22 mouse cellular contexts compared by ENCODE assay signal in the genomic region with DNA sequence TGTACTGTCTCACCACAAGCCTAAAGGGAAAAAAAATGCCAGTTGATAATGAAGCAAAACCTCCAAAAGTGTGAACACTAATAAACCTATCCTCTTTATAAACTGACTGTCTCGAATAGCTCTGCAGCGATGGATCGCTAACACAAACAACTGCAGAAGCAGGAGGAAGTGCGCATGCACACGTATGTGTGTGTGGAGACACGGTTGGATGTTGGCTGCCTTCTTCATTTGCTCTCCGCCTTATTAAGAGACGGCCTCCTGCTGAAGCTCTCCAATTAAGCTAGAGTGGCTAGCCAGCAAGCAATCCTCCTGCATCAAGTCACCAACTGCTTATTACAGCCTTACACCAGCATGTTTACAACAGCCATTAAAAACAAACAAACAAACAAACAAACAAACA. TPM values are rescaled to one million over a fixed set of nuclear protein-coding genes. Genes with fewer than 3 reads are reported as not detected.
"Had no signal": no experiment of that assay in that cellular context is flagged by ENCODE, and none has a peak within 500 bp of the region (broad histone marks: within the 10 kb centered on the region; RNA-seq: fewer than 3 reads in every experiment).

No protein-coding gene starts in this region.

- H3K27ac ChIP-seq: kidney, embryonic 15.5 days; limb, embryonic 10.5 days; limb, embryonic 13.5 days; liver, embryonic 12.5 days; liver, embryonic 15.5 days; lung, embryonic 15.5 days; midbrain, embryonic 10.5 days; neural tube, embryonic 12.5 days; neural tube, embryonic 15.5 days; stomach, embryonic 15.5 days had no signal

- ATAC-seq: liver, embryonic 12.5 days had no signal

- H3K4me3 ChIP-seq: kidney, embryonic 15.5 days; limb, embryonic 10.5 days; limb, embryonic 13.5 days; liver, embryonic 12.5 days; liver, embryonic 15.5 days; lung, embryonic 15.5 days; megakaryocyte, embryonic 14.5 days; midbrain, embryonic 10.5 days; neural tube, embryonic 12.5 days; neural tube, embryonic 15.5 days; stomach, embryonic 15.5 days had no signal

- H3K4me2 ChIP-seq: kidney, embryonic 15.5 days; limb, embryonic 13.5 days; liver, embryonic 12.5 days; liver, embryonic 15.5 days; lung, embryonic 15.5 days; neural tube, embryonic 12.5 days; neural tube, embryonic 15.5 days; stomach, embryonic 15.5 days had no signal

- H3K9ac ChIP-seq: kidney, embryonic 15.5 days; limb, embryonic 13.5 days; liver, embryonic 12.5 days; liver, embryonic 15.5 days; lung, embryonic 15.5 days; neural tube, embryonic 12.5 days; neural tube, embryonic 15.5 days; stomach, embryonic 15.5 days had no signal

- H3K4me1 ChIP-seq: liver, embryonic 15.5 days; lung, embryonic 15.5 days; megakaryocyte, embryonic 14.5 days; neural tube, embryonic 12.5 days; stomach, embryonic 15.5 days had no signal

- H3K27me3 ChIP-seq: kidney, embryonic 15.5 days; liver, embryonic 15.5 days; lung, embryonic 15.5 days; megakaryocyte, embryonic 14.5 days; neural tube, embryonic 12.5 days; neural tube, embryonic 15.5 days; stomach, embryonic 15.5 days had no signal

- DNase-seq: kidney, postnatal 10 days; kidney, postnatal 4 days; liver; lung, adult 18-20 months; lung, postnatal 10 days; lung, postnatal 36 days; midbrain, embryonic 14.5 days; right cerebral cortex, adult 18-20 months; right cerebral cortex, postnatal 14 days; right cerebral cortex, postnatal 4 days; thymus, postnatal 25 days had no signal

- H3K36me3 ChIP-seq: kidney, embryonic 15.5 days; limb, embryonic 10.5 days; limb, embryonic 13.5 days; liver, embryonic 12.5 days; liver, embryonic 15.5 days; lung, embryonic 15.5 days; midbrain, embryonic 10.5 days; neural tube, embryonic 12.5 days; neural tube, embryonic 15.5 days; stomach, embryonic 15.5 days had no signal

- H3K9me3 ChIP-seq: limb, embryonic 10.5 days; liver, embryonic 12.5 days; lung, embryonic 15.5 days; megakaryocyte, embryonic 14.5 days; midbrain, embryonic 10.5 days; neural tube, embryonic 12.5 days; neural tube, embryonic 15.5 days; stomach, embryonic 15.5 days had no signal

RNA-seq across cellular contexts. Expression of a gene that starts 11.9 kb away (rescaled TPM):
- polyA plus RNA-seq: lung, embryonic 15.5 days; midbrain, embryonic 10.5 days; midbrain, embryonic 14.5 days had no signal
